Mouse (Mus musculus): Measurements from ENCODE around the gene Rgs3. TPM values are rescaled to one million over a fixed set of nuclear protein-coding genes. Genes with fewer than 3 reads are reported as not detected.

Gene Rgs3
- total RNA-seq, 2 experiments from 2014 or later: 24.4 to 26.5 TPM

GRCm38 (mm10) chr4:62708994-62709393 is 149.3 kb downstream of the Rgs3 start:
- no peak for DNase-seq (ENCODE audit: low spot score in 2 of 2)

- no peak for DNase-seq (ENCODE audit: low spot score in 2 of 2)
Measured at GRCm38 (mm10) chr4:62709448-62709847, 149.8 kb downstream of the Rgs3 start.

GRCm38 (mm10) chr4:62711159-62711558 is 151.5 kb downstream of the Rgs3 start:
- no peak for DNase-seq (ENCODE audit: low spot score in 2 of 2)

- no peak for DNase-seq (ENCODE audit: low spot score in 2 of 2)
Measured at GRCm38 (mm10) chr4:62711582-62711981, 151.9 kb downstream of the Rgs3 start.

- DNase-seq (ENCODE audit: low spot score in 2 of 2): no peak
Measured at GRCm38 (mm10) chr4:62720861-62721260, 161.2 kb downstream of the Rgs3 start.

- DNase-seq (ENCODE audit: low spot score in 2 of 2): no peak
Measured at GRCm38 (mm10) chr4:62722021-62722426, 162.4 kb downstream of the Rgs3 start.

- DNase-seq (ENCODE audit: low spot score in 2 of 2): no peak
Measured at GRCm38 (mm10) chr4:62723795-62724194, 164.1 kb downstream of the Rgs3 start.

- DNase-seq (ENCODE audit: low spot score in 2 of 2): no peak
Measured at GRCm38 (mm10) chr4:62726282-62726937, 166.8 kb downstream of the Rgs3 start.

- peak in 1 of 2 experiments; percentile 40 for DNase-seq (ENCODE audit: low spot score in 2 of 2)
Measured at GRCm38 (mm10) chr4:62727541-62728303, 168.1 kb downstream of the Rgs3 start.

- no peak for DNase-seq (ENCODE audit: low spot score in 2 of 2)
Measured at GRCm38 (mm10) chr4:62728471-62728870, 168.8 kb downstream of the Rgs3 start.

GRCm38 (mm10) chr4:62729191-62729590 is 169.5 kb downstream of the Rgs3 start:
- DNase-seq (ENCODE audit: low spot score in 2 of 2): no peak

GRCm38 (mm10) chr4:62729941-62730340 is 170.3 kb downstream of the Rgs3 start:
- DNase-seq (ENCODE audit: low spot score in 2 of 2): no peak

- no peak for DNase-seq (ENCODE audit: low spot score in 2 of 2)
Measured at GRCm38 (mm10) chr4:62730861-62731260, 171.2 kb downstream of the Rgs3 start.

- no peak for DNase-seq (ENCODE audit: low spot score in 2 of 2)
Measured at GRCm38 (mm10) chr4:62731531-62732063, 171.9 kb downstream of the Rgs3 start.

GRCm38 (mm10) chr4:62732096-62732495 is 172.4 kb downstream of the Rgs3 start:
- no peak for DNase-seq (ENCODE audit: low spot score in 2 of 2)

- no peak for DNase-seq (ENCODE audit: low spot score in 2 of 2)
Measured at GRCm38 (mm10) chr4:62732840-62733239, 173.2 kb downstream of the Rgs3 start.

GRCm38 (mm10) chr4:62733938-62734337 is 174.3 kb downstream of the Rgs3 start:
- no peak for DNase-seq (ENCODE audit: low spot score in 2 of 2)

- DNase-seq (ENCODE audit: low spot score in 2 of 2): no peak
Measured at GRCm38 (mm10) chr4:62735291-62735690, 175.6 kb downstream of the Rgs3 start.

GRCm38 (mm10) chr4:62735878-62736277 is 176.2 kb downstream of the Rgs3 start:
- no peak for DNase-seq (ENCODE audit: low spot score in 2 of 2)

GRCm38 (mm10) chr4:62736421-62736820 is 176.8 kb downstream of the Rgs3 start:
- peak in 1 of 2 experiments; percentile 13 for DNase-seq (ENCODE audit: low spot score in 2 of 2)

GRCm38 (mm10) chr4:62736904-62737303 is 177.3 kb downstream of the Rgs3 start:
- no peak for DNase-seq (ENCODE audit: low spot score in 2 of 2)

GRCm38 (mm10) chr4:62737983-62738695 is 178.5 kb downstream of the Rgs3 start:
- DNase-seq (ENCODE audit: low spot score in 2 of 2): peak in 1 of 2 experiments; percentile 15
